Mouse (Mus musculus): Measurements from ENCODE around the gene Gm10229. TPM values are rescaled to one million over a fixed set of nuclear protein-coding genes. Genes with fewer than 3 reads are reported as not detected.
"Not testable (repeated sequence)": the region's sequence is repeated elsewhere in the genome, so short reads cannot be mapped to it uniquely, and the experiment has no call there.

The Gm10229 gene
- polyA plus RNA-seq (2015; fragmentation: Nextera tagmentation; extraction: Ambion mirVana): not detected in 2 replicates

DNA sequence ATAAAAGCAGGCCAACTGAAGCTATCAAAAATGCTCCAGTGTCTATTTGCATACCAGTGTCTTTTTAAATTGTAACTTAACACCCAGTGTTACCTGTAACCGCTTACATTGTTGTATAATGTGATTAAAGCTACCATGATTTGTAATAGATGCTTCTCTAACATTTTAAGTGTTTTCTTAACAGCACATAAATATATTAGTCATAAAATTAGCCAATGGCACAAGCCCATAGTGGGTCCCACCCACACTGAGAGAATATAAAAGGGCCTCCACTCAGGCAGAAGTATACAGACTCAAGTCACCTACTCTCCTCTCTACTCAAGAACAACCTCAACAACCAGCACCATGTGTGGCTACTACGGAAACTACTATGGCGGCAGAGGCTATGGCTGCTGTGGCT lies at the start of gene Gm10229:
Gene Gm10229 (plus strand): TSS at position 301 of the 400 bp plus-strand sequence.
- H3K4me2 ChIP-seq; H3K27me3 ChIP-seq; ATAC-seq (ENCODE audit: low FRiP score, low read depth); H3K4me1 ChIP-seq (replicated peaks); H3K36me3 ChIP-seq; H3K27ac ChIP-seq (replicated peaks); H3K4me3 ChIP-seq; H3K9me3 ChIP-seq; H3K9ac ChIP-seq: not testable (repeated sequence)
- WGBS: 93% methylated on average over 3 of the region's 3 CpGs

DNA sequence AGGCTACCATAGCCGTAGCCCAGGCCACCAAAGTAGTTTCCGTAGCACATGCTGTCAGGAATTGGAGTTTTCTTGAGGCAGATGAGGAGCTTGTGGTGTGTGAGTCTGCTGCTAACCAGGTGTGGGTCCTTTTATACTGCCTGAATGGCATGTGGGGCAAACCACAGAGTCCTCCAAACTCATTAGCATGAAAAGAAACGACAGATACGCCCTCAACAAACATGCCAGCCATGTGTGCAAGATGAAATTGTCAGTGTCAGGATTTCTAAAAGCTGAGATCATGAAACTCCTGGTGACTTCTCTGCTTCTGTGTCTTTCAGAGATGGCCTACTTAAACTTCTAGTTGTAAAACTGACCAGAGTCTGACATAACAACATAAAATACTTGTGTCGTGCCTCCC lies 4.4 kb upstream of the Gm10229 start, which contains the start of gene Krtap22-2:
Gene Krtap22-2 (minus strand): TSS at position 101 of the 400 bp plus-strand sequence.
- WGBS: 83% methylated on average over 5 of the region's 5 CpGs
- no peak within 1 kb of the TSS for H3K9ac ChIP-seq

DNA sequence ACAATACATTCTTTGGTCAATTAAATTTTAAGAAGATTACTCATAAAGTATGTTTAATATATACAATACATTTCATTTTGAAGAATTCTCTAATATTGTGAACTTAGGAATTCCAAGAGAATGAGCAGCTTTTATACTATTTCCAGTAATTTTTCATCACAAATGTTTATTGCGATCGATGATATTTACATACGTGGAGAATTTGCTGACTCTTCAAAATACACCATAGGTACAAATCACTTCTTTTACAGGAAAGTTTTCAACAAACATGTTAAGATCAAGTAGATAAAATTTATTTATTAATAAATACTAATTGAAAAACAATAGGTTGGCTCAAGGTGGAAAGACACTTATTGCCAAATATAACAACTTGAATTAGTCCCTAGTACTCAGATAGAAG lies 1.1 kb upstream of the Gm10229 start:
- no peak overlapping the region for H3K9ac ChIP-seq

More for the DNA sequence above, 4.4 kb upstream of the Gm10229 start, which contains the start of gene Krtap22-2:
- H3K9me3 ChIP-seq: no peaks in the 10 kb centered on the region
- H3K27ac ChIP-seq (replicated peaks): no peak within 1 kb of the TSS
- H3K4me2 ChIP-seq: no peak within 1 kb of the TSS
- H3K27me3 ChIP-seq: no peaks in the 10 kb centered on the region
- no peaks in the 10 kb centered on the region for H3K4me1 ChIP-seq (replicated peaks)
- H3K36me3 ChIP-seq: no peaks in the 10 kb centered on the region
- H3K4me3 ChIP-seq: no peak within 1 kb of the TSS
- no peak for ATAC-seq (ENCODE audit: low FRiP score, low read depth)

DNA sequence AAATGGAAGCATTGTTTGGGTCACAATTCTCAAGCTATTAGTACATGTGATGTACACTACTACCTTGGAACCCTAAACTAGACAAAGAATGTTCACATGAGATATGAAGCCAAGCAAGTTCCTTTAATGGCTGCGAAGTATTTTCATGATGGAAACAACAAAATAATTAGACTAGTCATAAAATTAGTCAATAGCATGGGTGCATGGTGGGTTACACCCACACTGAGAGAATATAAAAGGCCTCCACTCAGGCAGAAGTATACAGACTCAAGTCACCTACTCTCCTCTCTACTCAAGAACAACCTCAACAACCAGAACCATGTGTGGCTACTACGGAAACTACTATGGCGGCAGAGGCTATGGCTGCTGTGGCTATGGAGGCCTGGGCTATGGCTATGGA lies 16.3 kb downstream of the Gm10229 start, which contains the start of gene Krtap6-1:
Gene Krtap6-1 (plus strand): TSS at position 301 of the 400 bp plus-strand sequence.
- ATAC-seq (ENCODE audit: low FRiP score, low read depth); H3K4me2 ChIP-seq; H3K9me3 ChIP-seq; H3K4me3 ChIP-seq; H3K36me3 ChIP-seq; H3K9ac ChIP-seq; H3K27me3 ChIP-seq; H3K4me1 ChIP-seq (replicated peaks); H3K27ac ChIP-seq (replicated peaks): not testable (repeated sequence)
- WGBS: 93% methylated on average over 3 of the region's 3 CpGs

More for the DNA sequence above, 1.1 kb upstream of the Gm10229 start:
- Histone ChIP-seq H3K4me3 (no peak overlapping the region), H3K4me2 (no peak overlapping the region), H3K9me3 (no peaks in the 10 kb centered on the region), H3K36me3 (no peaks in the 10 kb centered on the region), H3K27me3 (no peaks in the 10 kb centered on the region), H3K27ac (replicated peaks) (no peak overlapping the region), H3K4me1 (replicated peaks) (no peaks in the 10 kb centered on the region)
- 95% methylated on average over 3 of the region's 3 CpGs for WGBS
- no peak for ATAC-seq (ENCODE audit: low FRiP score, low read depth)

DNA sequence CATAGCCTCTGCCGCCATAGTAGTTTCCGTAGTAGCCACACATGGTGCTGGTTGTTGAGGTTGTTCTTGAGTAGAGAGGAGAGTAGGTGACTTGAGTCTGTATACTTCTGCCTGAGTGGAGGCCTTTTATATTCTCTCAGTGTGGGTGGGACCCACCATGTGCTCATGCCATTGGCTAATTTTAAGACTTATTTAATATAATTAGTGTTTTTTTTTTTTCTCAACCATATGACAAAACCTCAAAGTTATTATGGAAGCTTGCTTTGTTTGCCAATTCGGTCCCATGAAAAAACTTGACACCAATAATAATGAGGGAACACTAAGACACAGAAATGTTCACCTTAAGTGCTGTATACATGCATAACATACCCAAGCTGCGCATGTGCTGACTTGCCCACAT lies 26.3 kb downstream of the Gm10229 start, which contains the start of gene Gm10228:
Gene Gm10228 (minus strand): TSS at position 101 of the 400 bp plus-strand sequence.
- not testable (repeated sequence) for H3K27ac ChIP-seq (replicated peaks); H3K9ac ChIP-seq; H3K36me3 ChIP-seq; H3K4me1 ChIP-seq (replicated peaks); H3K4me2 ChIP-seq; H3K4me3 ChIP-seq; H3K27me3 ChIP-seq; ATAC-seq (ENCODE audit: low FRiP score, low read depth); H3K9me3 ChIP-seq
- 91% methylated on average over 2 of the region's 4 CpGs for WGBS

DNA sequence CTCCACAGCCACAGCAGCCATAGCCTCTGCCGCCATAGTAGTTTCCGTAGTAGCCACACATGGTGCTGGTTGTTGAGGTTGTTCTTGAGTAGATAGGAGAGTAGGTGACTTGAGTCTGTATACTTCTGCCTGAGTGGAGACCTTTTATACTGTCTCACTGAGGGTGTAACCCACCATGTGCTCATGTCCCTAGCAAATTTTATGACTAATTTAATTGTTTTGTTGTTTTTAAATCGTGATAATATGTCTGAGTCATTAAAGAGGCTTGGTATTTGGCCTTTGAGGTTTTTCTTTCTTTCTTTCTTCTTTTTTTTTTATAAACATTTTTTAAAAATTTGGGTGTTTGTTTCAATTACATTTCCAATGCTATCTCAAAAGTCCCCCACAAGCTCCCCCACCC lies 32.7 kb downstream of the Gm10229 start, which contains the start of gene Krtap6-5:
Gene Krtap6-5 (minus strand): TSS at position 101 of the 400 bp plus-strand sequence.
- no peak for ATAC-seq (ENCODE audit: low FRiP score, low read depth)
- H3K4me3 ChIP-seq: no peak within 1 kb of the TSS
- no peak within 1 kb of the TSS for H3K4me2 ChIP-seq
- H3K4me1 ChIP-seq (replicated peaks): no peaks in the 10 kb centered on the region
- H3K27me3 ChIP-seq: no peaks in the 10 kb centered on the region
- H3K9me3 ChIP-seq: no peaks in the 10 kb centered on the region
- WGBS: 90% methylated on average over 3 of the region's 3 CpGs
- no peak within 1 kb of the TSS for H3K9ac ChIP-seq
- no peak within 1 kb of the TSS for H3K27ac ChIP-seq (replicated peaks)
- H3K36me3 ChIP-seq: no peaks in the 10 kb centered on the region

DNA sequence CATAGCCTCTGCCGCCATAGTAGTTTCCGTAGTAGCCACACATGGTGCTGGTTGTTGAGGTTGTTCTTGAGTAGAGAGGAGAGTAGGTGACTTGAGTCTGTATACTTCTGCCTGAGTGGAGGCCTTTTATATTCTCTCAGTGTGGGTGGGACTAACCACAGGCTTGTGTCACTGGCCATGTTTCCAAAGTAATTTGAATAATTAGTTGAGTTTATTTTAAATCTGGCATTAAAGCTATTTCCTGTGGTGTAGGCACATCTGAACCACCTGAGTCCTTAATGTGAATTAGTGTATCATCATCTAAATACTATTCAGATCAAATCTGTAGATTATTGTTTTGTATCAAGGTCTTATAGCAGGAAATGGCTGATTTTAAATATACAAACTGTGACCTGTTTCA lies 48.8 kb downstream of the Gm10229 start, which contains the start of gene 1110025L11Rik:
Gene 1110025L11Rik (minus strand): TSS at position 101 of the 400 bp plus-strand sequence.
- H3K9me3 ChIP-seq; H3K4me3 ChIP-seq; H3K36me3 ChIP-seq; H3K4me2 ChIP-seq; H3K27me3 ChIP-seq; H3K27ac ChIP-seq (replicated peaks); ATAC-seq (ENCODE audit: low FRiP score, low read depth); H3K4me1 ChIP-seq (replicated peaks); H3K9ac ChIP-seq: not testable (repeated sequence)
- no CpG with 5 or more reads among the region's 2 CpGs for WGBS

Other genes starting within 250 kb of the Gm10229 start
- not detected in 2 replicates for gene 2310057N15Rik, start 241.1 kb upstream of the Gm10229 start, polyA plus RNA-seq (2015; fragmentation: Nextera tagmentation; extraction: Ambion mirVana)
- gene Gm5965, start 237.4 kb upstream of the Gm10229 start, polyA plus RNA-seq (2015; fragmentation: Nextera tagmentation; extraction: Ambion mirVana): not detected in 2 replicates
- gene Gm20741, start 203.1 kb upstream of the Gm10229 start, polyA plus RNA-seq (2015; fragmentation: Nextera tagmentation; extraction: Ambion mirVana): not detected in 2 replicates
- not detected in 2 replicates for gene Krtap15, start 195.1 kb upstream of the Gm10229 start, polyA plus RNA-seq (2015; fragmentation: Nextera tagmentation; extraction: Ambion mirVana)
- gene Krtap14, start 189.1 kb upstream of the Gm10229 start, polyA plus RNA-seq (2015; fragmentation: Nextera tagmentation; extraction: Ambion mirVana): not detected in 2 replicates
- not detected in 2 replicates for gene Krtap19-1, start 145.9 kb upstream of the Gm10229 start, polyA plus RNA-seq (2015; fragmentation: Nextera tagmentation; extraction: Ambion mirVana)
- not detected in 2 replicates for gene Krtap19-2, start 141.0 kb upstream of the Gm10229 start, polyA plus RNA-seq (2015; fragmentation: Nextera tagmentation; extraction: Ambion mirVana)
- gene Krtap19-3, start 137.2 kb upstream of the Gm10229 start, polyA plus RNA-seq (2015; fragmentation: Nextera tagmentation; extraction: Ambion mirVana): not detected in 2 replicates
- not detected in 2 replicates for gene Krtap19-4, start 130.2 kb upstream of the Gm10229 start, polyA plus RNA-seq (2015; fragmentation: Nextera tagmentation; extraction: Ambion mirVana)
- gene Krtap19-5, start 118.8 kb upstream of the Gm10229 start, polyA plus RNA-seq (2015; fragmentation: Nextera tagmentation; extraction: Ambion mirVana): not detected in 2 replicates
- gene Krtap19-9b, start 83.0 kb upstream of the Gm10229 start, polyA plus RNA-seq (2015; fragmentation: Nextera tagmentation; extraction: Ambion mirVana): not detected in 2 replicates
- not detected in 2 replicates for gene Krtap16-3, start 52.4 kb upstream of the Gm10229 start, polyA plus RNA-seq (2015; fragmentation: Nextera tagmentation; extraction: Ambion mirVana)
- not detected in 2 replicates for gene Krtap22-2, start 4.5 kb upstream of the Gm10229 start, polyA plus RNA-seq (2015; fragmentation: Nextera tagmentation; extraction: Ambion mirVana)
- not detected in 2 replicates for gene Krtap6-1, start 16.4 kb downstream of the Gm10229 start, polyA plus RNA-seq (2015; fragmentation: Nextera tagmentation; extraction: Ambion mirVana)
- not detected in 2 replicates for gene Gm10228, start 26.2 kb downstream of the Gm10229 start, polyA plus RNA-seq (2015; fragmentation: Nextera tagmentation; extraction: Ambion mirVana)
- gene Krtap6-5, start 32.6 kb downstream of the Gm10229 start, polyA plus RNA-seq (2015; fragmentation: Nextera tagmentation; extraction: Ambion mirVana): not detected in 2 replicates
- gene 1110025L11Rik, start 48.7 kb downstream of the Gm10229 start, polyA plus RNA-seq (2015; fragmentation: Nextera tagmentation; extraction: Ambion mirVana): not detected in 2 replicates
- gene Krtap6-3, start 68.7 kb downstream of the Gm10229 start, polyA plus RNA-seq (2015; fragmentation: Nextera tagmentation; extraction: Ambion mirVana): not detected in 2 replicates
- gene Gm6358, start 125.6 kb downstream of the Gm10229 start, polyA plus RNA-seq (2015; fragmentation: Nextera tagmentation; extraction: Ambion mirVana): not detected in 2 replicates
- not detected in 2 replicates for gene Gm10061, start 135.8 kb downstream of the Gm10229 start, polyA plus RNA-seq (2015; fragmentation: Nextera tagmentation; extraction: Ambion mirVana)
- not detected in 2 replicates for gene Gm9789, start 142.7 kb downstream of the Gm10229 start, polyA plus RNA-seq (2015; fragmentation: Nextera tagmentation; extraction: Ambion mirVana)
- gene Gm7735, start 154.2 kb downstream of the Gm10229 start, polyA plus RNA-seq (2015; fragmentation: Nextera tagmentation; extraction: Ambion mirVana): not detected in 2 replicates
- not detected in 2 replicates for gene 1110057P08Rik, start 159.5 kb downstream of the Gm10229 start, polyA plus RNA-seq (2015; fragmentation: Nextera tagmentation; extraction: Ambion mirVana)
- not detected in 2 replicates for gene Krtap20-2, start 190.6 kb downstream of the Gm10229 start, polyA plus RNA-seq (2015; fragmentation: Nextera tagmentation; extraction: Ambion mirVana)

Measured in hindbrain, embryonic 15.5 days (tissue).